Mouse (Mus musculus): ENCODE results near the gene Mafb. TPM values are rescaled to one million over a fixed set of nuclear protein-coding genes. Genes with fewer than 3 reads are reported as not detected.

Gene Mafb
- polyA plus RNA-seq, 1 experiment from 2014 or later = 3.4 TPM

DNA sequence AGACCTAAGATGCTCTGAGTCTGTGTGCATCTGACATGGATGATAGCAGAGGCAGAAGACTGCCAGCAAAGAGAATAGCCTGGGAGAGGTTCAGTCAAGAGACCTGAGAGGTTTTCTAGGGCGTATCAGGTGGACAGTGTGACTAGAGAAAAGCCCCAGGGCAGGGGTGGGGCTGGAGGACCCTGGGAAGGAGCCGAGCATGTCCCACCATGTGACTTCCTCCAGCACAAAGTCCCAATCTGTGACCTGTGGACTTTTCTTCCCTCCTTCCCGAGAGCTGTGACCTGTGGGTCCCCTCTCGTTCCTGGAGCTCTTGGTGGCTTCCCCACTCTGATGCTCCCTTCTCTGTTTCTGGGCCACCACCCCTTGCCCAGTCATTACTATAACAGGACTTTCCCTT is 26.7 kb downstream of the Mafb start:
- WGBS = 61% methylated on average over 4 of the region's 4 CpGs
- H3K9me3 ChIP-seq (ENCODE audit: low read depth, low read length) = no peaks in the 10 kb centered on the region
- no peaks in the 10 kb centered on the region for H3K27me3 ChIP-seq (ENCODE audit: insufficient read depth, low read length)
- H3K4me2 ChIP-seq = no peak overlapping the region
- no peaks in the 10 kb centered on the region for H3K36me3 ChIP-seq (ENCODE audit: insufficient read depth)
- H3K4me1 ChIP-seq (ENCODE audit: insufficient read depth) = no peaks in the 10 kb centered on the region
- H3K4me3 ChIP-seq (ENCODE audit: low read depth, low read length) = no peak overlapping the region
- TF ChIP-seq CTCF (IDR thresholded peaks at IDR 0.05; ENCODE audit: low read depth) = no peak
- DNase-seq = no peak
- no peak overlapping the region for H3K9ac ChIP-seq
- no peak overlapping the region for H3K27ac ChIP-seq (ENCODE audit: low read depth)
- no peak for ATAC-seq (ENCODE audit: insufficient read depth)

GRCm38 (mm10) chr2:160339595-160339994 is 27.3 kb downstream of the Mafb start:
- DNase-seq = no peak
- WGBS = 87% methylated on average over 5 of the region's 5 CpGs

DNA sequence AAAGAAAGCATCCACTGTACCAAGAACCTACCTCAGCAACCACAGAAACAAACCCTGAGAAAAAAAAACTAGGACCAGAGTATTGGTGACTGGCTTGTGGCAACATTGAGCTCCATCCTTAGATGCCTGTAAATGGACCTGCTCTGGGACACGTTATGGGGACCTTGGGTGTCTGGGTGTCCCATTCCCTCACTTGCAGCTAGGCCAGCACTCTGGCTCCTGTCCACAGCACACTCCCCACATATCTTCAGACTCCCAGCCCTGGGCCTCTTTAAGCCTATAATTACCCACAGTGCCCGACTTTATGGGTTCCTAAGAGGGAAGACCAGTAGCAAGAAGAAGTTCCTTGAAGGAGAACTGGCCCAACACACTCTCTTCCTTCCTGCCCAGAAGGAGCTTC is 30.8 kb downstream of the Mafb start:
- TF ChIP-seq CTCF (IDR thresholded peaks at IDR 0.05; ENCODE audit: low read depth) = no peak
- H3K4me3 ChIP-seq (ENCODE audit: low read depth, low read length) = no peak overlapping the region
- H3K27me3 ChIP-seq (ENCODE audit: insufficient read depth, low read length) = no peaks in the 10 kb centered on the region
- ATAC-seq (ENCODE audit: insufficient read depth) (no peak), DNase-seq (no peak)
- WGBS = 55% methylated on average over 2 of the region's 2 CpGs
- no peaks in the 10 kb centered on the region for H3K9me3 ChIP-seq (ENCODE audit: low read depth, low read length)
- H3K27ac ChIP-seq (ENCODE audit: low read depth) = no peak overlapping the region
- peaks cover 3% of the 10 kb centered on the region; the same call in 1 of the 2 replicates for H3K4me1 ChIP-seq (ENCODE audit: insufficient read depth)
- H3K9ac ChIP-seq = no peak overlapping the region
- H3K36me3 ChIP-seq (ENCODE audit: insufficient read depth) = no peaks in the 10 kb centered on the region
- no peak overlapping the region for H3K4me2 ChIP-seq

More at GRCm38 (mm10) chr2:160339595-160339994, 27.3 kb downstream of the Mafb start:
- TF ChIP-seq CTCF (IDR thresholded peaks at IDR 0.05; ENCODE audit: low read depth) = no peak
- no peaks in the 10 kb centered on the region for H3K9me3 ChIP-seq (ENCODE audit: low read depth, low read length)
- H3K4me3 ChIP-seq (ENCODE audit: low read depth, low read length) = no peak overlapping the region
- no peaks in the 10 kb centered on the region for H3K36me3 ChIP-seq (ENCODE audit: insufficient read depth)
- no peak overlapping the region for H3K9ac ChIP-seq
- no peak overlapping the region for H3K27ac ChIP-seq (ENCODE audit: low read depth)
- H3K4me2 ChIP-seq = no peak overlapping the region
- H3K27me3 ChIP-seq (ENCODE audit: insufficient read depth, low read length) = no peaks in the 10 kb centered on the region
- H3K4me1 ChIP-seq (ENCODE audit: insufficient read depth) = peaks cover under 1% of the 10 kb centered on the region; the same call in 1 of the 2 replicates
- no peak for ATAC-seq (ENCODE audit: insufficient read depth)

GRCm38 (mm10) chr2:160335043-160335442 is 31.8 kb downstream of the Mafb start:
- Histone ChIP-seq H3K27me3 (ENCODE audit: insufficient read depth, low read length) (no peaks in the 10 kb centered on the region), H3K9ac (no peak overlapping the region), H3K27ac (ENCODE audit: low read depth) (no peak overlapping the region), H3K36me3 (ENCODE audit: insufficient read depth) (no peaks in the 10 kb centered on the region), H3K9me3 (ENCODE audit: low read depth, low read length) (no peaks in the 10 kb centered on the region), H3K4me2 (no peak overlapping the region), H3K4me1 (ENCODE audit: insufficient read depth) (peaks cover 3% of the 10 kb centered on the region; the same call in 1 of the 2 replicates), H3K4me3 (ENCODE audit: low read depth, low read length) (no peak overlapping the region)
- ATAC-seq (ENCODE audit: insufficient read depth) = no peak
- no peak for TF ChIP-seq CTCF (IDR thresholded peaks at IDR 0.05; ENCODE audit: low read depth)
- peak; percentile 31 for DNase-seq
- WGBS = 60% methylated on average over 1 of the region's 1 CpGs

DNA sequence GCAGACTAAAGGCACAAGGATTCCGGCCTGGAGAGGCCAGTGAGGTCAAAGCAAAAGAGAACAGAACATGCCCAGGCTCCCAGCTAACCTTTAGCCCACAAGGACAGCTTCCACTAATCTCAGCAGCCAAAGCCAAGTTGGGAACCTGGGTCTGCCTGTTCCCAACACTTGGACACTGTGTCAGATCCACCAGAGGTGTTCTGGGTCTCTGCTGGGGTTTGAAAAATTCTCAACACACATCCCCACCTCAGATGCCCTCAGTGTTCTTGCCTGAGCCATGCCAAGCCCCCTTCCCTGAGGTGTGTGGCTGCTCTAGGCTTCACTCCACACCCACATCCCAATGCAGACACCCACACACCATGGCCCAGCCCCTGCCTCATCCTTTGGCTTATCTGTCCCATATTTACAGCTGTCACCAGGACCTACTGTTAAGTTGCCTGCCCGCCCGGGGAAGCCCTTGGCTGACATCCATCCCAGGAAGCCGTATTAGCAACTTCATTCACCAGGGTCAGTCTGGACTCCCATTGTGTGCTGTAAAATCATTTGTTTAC is 32.7 kb downstream of the Mafb start, which contains the start of gene Gm826:
Gene Gm826, minus strand, starts transcription at position 52 of the 551 bp plus-strand sequence.
- no peak within 1 kb of the TSS for H3K4me2 ChIP-seq
- H3K9ac ChIP-seq = no peak within 1 kb of the TSS
- peak; percentile 70 for DNase-seq
- peaks cover 5% of the 10 kb centered on the region for H3K4me1 ChIP-seq (ENCODE audit: insufficient read depth)
- 39% methylated on average over 4 of the region's 4 CpGs for WGBS
- H3K36me3 ChIP-seq (ENCODE audit: insufficient read depth) = no peaks in the 10 kb centered on the region
- peak; percentile 73 for ATAC-seq (ENCODE audit: insufficient read depth)
- no peak within 1 kb of the TSS for H3K4me3 ChIP-seq (ENCODE audit: low read depth, low read length)
- no peak within 1 kb of the TSS for H3K27ac ChIP-seq (ENCODE audit: low read depth)
- no peaks in the 10 kb centered on the region for H3K27me3 ChIP-seq (ENCODE audit: insufficient read depth, low read length)
- TF ChIP-seq CTCF (IDR thresholded peaks at IDR 0.05; ENCODE audit: low read depth) = no peak
- H3K9me3 ChIP-seq (ENCODE audit: low read depth, low read length) = no peaks in the 10 kb centered on the region

DNA sequence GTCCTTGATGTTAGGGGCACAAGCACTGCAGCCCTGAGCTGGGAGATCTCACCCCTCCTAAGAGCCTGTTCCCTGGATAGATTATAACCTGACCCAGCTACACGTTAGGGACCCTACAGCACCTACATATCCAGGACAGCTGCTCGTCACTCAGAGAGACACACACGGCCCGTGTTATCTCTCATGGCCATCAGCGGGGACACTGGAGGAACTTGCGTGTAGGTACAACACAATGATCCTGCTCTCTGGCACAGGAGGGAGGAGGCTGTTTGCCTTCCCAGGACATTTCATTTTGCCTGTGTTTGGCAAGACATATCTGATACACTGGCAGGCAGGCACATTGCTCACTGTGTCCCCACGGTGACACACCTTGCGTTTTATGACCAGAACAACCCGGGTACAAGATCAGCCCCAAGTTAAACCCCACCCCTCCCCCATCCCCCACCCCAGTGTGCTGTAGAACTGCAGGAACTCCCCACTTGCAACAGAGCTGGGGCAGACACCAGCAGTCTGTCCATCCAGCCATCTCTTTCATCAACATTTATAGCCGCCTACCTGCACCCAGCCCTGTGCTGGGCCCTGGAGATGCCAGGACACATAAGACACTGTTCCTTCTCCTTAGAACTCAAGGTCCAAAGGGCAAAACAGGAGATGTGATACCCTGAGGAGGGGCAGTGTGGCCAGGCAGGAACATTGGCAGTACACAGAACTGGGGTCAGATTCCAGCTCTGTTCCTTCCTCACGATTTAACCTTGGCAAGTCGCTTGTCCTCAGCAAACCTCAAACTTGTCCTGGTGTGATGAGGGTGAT is 34.1 kb downstream of the Mafb start:
- H3K9me3 ChIP-seq (ENCODE audit: low read depth, low read length) = no peaks in the 10 kb centered on the region
- H3K9ac ChIP-seq = no peak overlapping the region
- no peak for DNase-seq
- ATAC-seq (ENCODE audit: insufficient read depth) = no peak
- H3K4me2 ChIP-seq = no peak overlapping the region
- H3K27ac ChIP-seq (ENCODE audit: low read depth) = no peak overlapping the region
- no peak overlapping the region for H3K4me3 ChIP-seq (ENCODE audit: low read depth, low read length)
- H3K27me3 ChIP-seq (ENCODE audit: insufficient read depth, low read length) = no peaks in the 10 kb centered on the region
- WGBS = 80% methylated on average over 12 of the region's 12 CpGs
- H3K36me3 ChIP-seq (ENCODE audit: insufficient read depth) = no peaks in the 10 kb centered on the region
- peaks cover 9% of the 10 kb centered on the region for H3K4me1 ChIP-seq (ENCODE audit: insufficient read depth)
- no peak for TF ChIP-seq CTCF (IDR thresholded peaks at IDR 0.05; ENCODE audit: low read depth)

- Histone ChIP-seq H3K4me3 (ENCODE audit: low read depth, low read length) (no peak overlapping the region), H3K9me3 (ENCODE audit: low read depth, low read length) (no peaks in the 10 kb centered on the region), H3K36me3 (ENCODE audit: insufficient read depth) (no peaks in the 10 kb centered on the region), H3K9ac (no peak overlapping the region), H3K27me3 (ENCODE audit: insufficient read depth, low read length) (no peaks in the 10 kb centered on the region), H3K4me1 (ENCODE audit: insufficient read depth) (peaks cover 14% of the 10 kb centered on the region), H3K4me2 (no peak overlapping the region), H3K27ac (ENCODE audit: low read depth) (no peak overlapping the region)
- peak; percentile 62 for DNase-seq
- TF ChIP-seq CTCF (IDR thresholded peaks at IDR 0.05; ENCODE audit: low read depth) = no peak
- WGBS = 25% methylated on average over 9 of the region's 9 CpGs
- ATAC-seq (ENCODE audit: insufficient read depth) = peak; percentile 38; the same call in 1 of the 2 replicates
Observed at GRCm38 (mm10) chr2:160328886-160329285, 38.0 kb downstream of the Mafb start.
